Mouse (Mus musculus) midbrain, embryonic 11.5 days (tissue): ENCODE data around the gene Gsg1l2. TPM values are rescaled to one million over a fixed set of nuclear protein-coding genes. Genes with fewer than 3 reads are reported as not detected.

Experiments used
- ATAC-seq: fragments of 200-750 bp; cut with Nextera tagmentation; 2 replicates; pipeline ENCODE4 v1.8.0; 2017; ENCODE audit warnings: moderate TSS enrichment, moderate library complexity; ENCODE audit not compliant: low FRiP score
- DNase-seq: peaks from one replicate; pipeline ENCODE4 v3.0.0; 2015; ENCODE audit warnings: low spot score; ENCODE audit errors: missing footprints
- H3K27ac ChIP-seq: fragments of 300-500 bp; sonication (generic); 2 replicates; pipeline ENCODE4 v1.5.1; 2014; ENCODE audit warnings: low read depth, low read length
- H3K27me3 ChIP-seq: fragments of 300-500 bp; sonication (generic); 2 replicates; pipeline ENCODE4 v1.6.1; 2014; ENCODE audit warnings: mild to moderate bottlenecking, low read length, moderate library complexity, mixed read lengths; ENCODE audit not compliant: control insufficient read depth, insufficient read depth
- H3K36me3 ChIP-seq: fragments of 300-500 bp; sonication (generic); 2 replicates; pipeline ENCODE4 v1.6.1; 2014; ENCODE audit warnings: mild to moderate bottlenecking, low read length, moderate library complexity, mixed read lengths; ENCODE audit not compliant: control insufficient read depth, insufficient read depth
- H3K4me1 ChIP-seq: fragments of 300-500 bp; sonication (generic); 2 replicates; pipeline ENCODE4 v1.6.1; 2014; ENCODE audit warnings: low read length; ENCODE audit not compliant: control insufficient read depth, insufficient read depth
- H3K4me2 ChIP-seq: fragments of 300-500 bp; sonication (generic); 2 replicates; pipeline ENCODE4 v1.6.1; 2014; ENCODE audit warnings: mild to moderate bottlenecking, moderate library complexity
- H3K4me3 ChIP-seq: fragments of 300-500 bp; sonication (generic); 2 replicates; pipeline ENCODE4 v1.5.1; 2014; ENCODE audit warnings: low read depth, low read length
- H3K9ac ChIP-seq: fragments of 300-500 bp; sonication (generic); 2 replicates; pipeline ENCODE4 v1.6.1; 2014; ENCODE audit warnings: low read length
- H3K9me3 ChIP-seq: fragments of 300-500 bp; sonication (generic); 2 replicates; pipeline ENCODE4 v1.6.1; 2016; ENCODE audit warnings: low read length; ENCODE audit not compliant: control insufficient read depth
- WGBS: fragments of 180-500 bp; shearing (Covaris S2); extraction: QIAGEN DNeasy Blood & Tissue Kit; methylation state at CpG from one replicate; pipeline ENCODE4 v1.1.7; 2014; 5-methylcytosine and 5-hydroxymethylcytosine counted together
- polyA plus RNA-seq: library from polyadenylated mRNA; unstranded; fragments of >200 nt; fragmentation: Nextera tagmentation; extraction: Ambion mirVana; gene quantifications from 2 replicates; pipeline ENCODE4 v1.2.1, GENCODE M21; 2014

Gsg1l2 gene
- polyA plus RNA-seq: not detected in 2 replicates

DNA sequence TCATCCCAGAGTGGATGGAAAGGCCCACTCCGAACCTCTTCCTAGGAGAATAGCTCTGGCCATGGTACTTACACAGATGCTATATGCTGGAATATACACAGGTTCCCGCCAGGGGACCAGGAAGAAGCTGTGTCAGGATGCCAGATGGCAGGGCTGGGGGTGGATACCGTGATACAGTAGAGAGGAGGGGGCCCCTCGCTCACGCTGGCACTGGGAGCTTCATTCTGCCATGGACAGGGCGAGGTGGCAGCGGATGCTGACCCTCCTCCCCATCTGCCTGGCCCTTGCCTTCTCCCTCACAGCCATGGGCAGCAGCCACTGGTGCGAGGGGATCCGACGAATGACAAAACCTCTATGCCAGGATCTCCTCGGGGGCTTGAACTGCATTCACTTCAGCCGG, at the start of gene Gsg1l2:
Gsg1l2 (plus strand) TSS at position 230 of the 400 bp plus-strand sequence.
- no peak within 1 kb of the TSS for H3K9ac ChIP-seq
- H3K4me2 ChIP-seq: no peak within 1 kb of the TSS
- no peaks in the 10 kb centered on the region for H3K27me3 ChIP-seq
- no peaks in the 10 kb centered on the region for H3K9me3 ChIP-seq
- H3K36me3 ChIP-seq: no peaks in the 10 kb centered on the region
- H3K4me3 ChIP-seq: no peak within 1 kb of the TSS
- H3K27ac ChIP-seq: no peak within 1 kb of the TSS
- WGBS: 87% methylated on average over 12 of the region's 12 CpGs
- H3K4me1 ChIP-seq: no peaks in the 10 kb centered on the region
- ATAC-seq: no peak
- DNase-seq: no peak

DNA sequence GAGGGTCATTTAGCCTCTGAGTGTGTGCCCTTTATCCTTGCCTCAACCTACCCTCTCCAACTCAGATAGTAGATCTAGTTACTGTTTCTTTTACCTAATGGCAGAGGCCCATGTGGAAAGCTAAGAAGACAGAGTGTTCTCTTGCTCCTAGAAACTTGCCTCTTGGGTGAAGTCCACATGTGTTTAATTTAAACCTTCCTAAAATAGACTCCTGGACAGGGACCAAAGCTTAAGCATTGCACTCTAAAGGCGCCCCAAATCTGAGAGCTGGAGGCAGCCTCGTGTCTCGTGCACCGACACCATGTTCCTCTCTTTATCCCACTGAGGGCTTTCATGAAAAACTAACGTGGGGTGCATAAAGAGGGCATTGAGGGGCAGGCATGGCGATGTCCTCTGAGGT, 47.3 kb upstream of the Gsg1l2 start:
- no peak for ATAC-seq
- DNase-seq: no peak
- H3K9me3 ChIP-seq: no peaks in the 10 kb centered on the region
- H3K27ac ChIP-seq: no peak overlapping the region
- no peaks in the 10 kb centered on the region for H3K4me1 ChIP-seq
- 88% methylated on average over 6 of the region's 6 CpGs for WGBS
- no peaks in the 10 kb centered on the region for H3K27me3 ChIP-seq
- H3K36me3 ChIP-seq: no peaks in the 10 kb centered on the region
- no peak overlapping the region for H3K4me2 ChIP-seq
- no peak overlapping the region for H3K4me3 ChIP-seq
- no peak overlapping the region for H3K9ac ChIP-seq

DNA sequence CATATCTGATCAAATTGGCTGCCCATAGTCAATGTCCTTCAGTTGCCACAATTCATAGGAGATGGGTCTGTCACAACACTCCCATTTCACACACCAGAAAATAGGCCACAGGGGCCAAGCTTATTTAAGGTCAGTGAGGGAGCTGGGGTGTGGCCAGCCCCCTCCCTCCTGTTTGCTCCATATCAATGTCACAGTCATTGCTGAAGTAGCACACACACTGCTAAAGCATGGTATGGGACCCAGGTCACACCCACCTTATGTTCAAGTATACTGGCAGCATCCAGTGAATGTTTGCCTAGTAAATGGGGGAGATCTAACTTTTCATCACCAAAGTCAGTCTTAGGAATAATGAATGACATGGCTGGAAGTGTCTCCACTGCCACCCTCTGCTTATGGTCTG, 45.7 kb upstream of the Gsg1l2 start:
- ATAC-seq: no peak
- no peak for DNase-seq
- Histone ChIP-seq H3K27me3 (no peaks in the 10 kb centered on the region), H3K36me3 (no peaks in the 10 kb centered on the region), H3K4me1 (no peaks in the 10 kb centered on the region), H3K27ac (no peak overlapping the region), H3K9ac (no peak overlapping the region), H3K4me2 (no peak overlapping the region), H3K4me3 (no peak overlapping the region), H3K9me3 (no peaks in the 10 kb centered on the region)

DNA sequence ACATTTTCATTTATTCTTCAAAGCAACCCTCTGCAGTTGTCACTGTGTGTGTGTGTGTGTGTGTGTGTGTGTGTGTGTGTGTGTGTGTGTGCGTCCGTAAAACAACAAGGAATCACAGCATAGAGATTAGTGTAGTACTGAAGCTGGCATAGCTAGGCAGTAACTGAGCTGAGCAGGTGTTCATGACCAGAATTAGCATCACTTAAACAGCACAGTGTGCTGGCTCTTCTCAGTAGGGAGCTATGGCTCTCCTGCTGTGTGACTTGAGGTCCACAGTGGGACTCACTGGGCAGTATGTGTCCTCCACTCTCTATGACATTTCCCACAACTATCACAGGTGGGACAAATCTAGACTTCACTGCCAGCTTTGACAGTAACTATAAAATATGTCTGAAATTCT, 43.4 kb upstream of the Gsg1l2 start:
- WGBS: 92% methylated on average over 2 of the region's 2 CpGs
- H3K4me2 ChIP-seq: no peak overlapping the region
- H3K9me3 ChIP-seq: no peaks in the 10 kb centered on the region
- no peaks in the 10 kb centered on the region for H3K36me3 ChIP-seq
- H3K4me1 ChIP-seq: no peaks in the 10 kb centered on the region
- no peak for ATAC-seq
- H3K4me3 ChIP-seq: no peak overlapping the region
- no peaks in the 10 kb centered on the region for H3K27me3 ChIP-seq
- no peak overlapping the region for H3K27ac ChIP-seq
- H3K9ac ChIP-seq: no peak overlapping the region
- no peak for DNase-seq

DNA sequence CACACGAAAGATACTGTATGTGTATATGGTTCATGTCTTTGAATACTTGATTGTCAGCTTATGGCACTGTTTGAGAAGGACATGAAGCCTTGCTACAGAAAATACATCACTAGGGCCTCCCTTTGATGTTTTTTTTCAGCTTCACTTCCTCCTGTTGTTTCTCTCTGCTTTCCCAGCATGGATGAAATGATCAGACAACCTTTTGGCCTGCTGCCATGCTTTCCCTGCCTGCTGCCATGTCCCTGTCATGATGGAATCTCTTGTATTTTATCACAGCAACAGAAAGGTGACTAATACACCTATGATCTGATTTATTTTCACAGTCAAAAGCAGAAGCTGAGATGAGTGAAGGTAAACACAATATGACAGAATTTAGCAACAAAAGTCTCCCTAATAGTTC, 40.7 kb upstream of the Gsg1l2 start:
- DNase-seq: no peak
- Histone ChIP-seq H3K4me1 (no peaks in the 10 kb centered on the region), H3K9me3 (no peaks in the 10 kb centered on the region), H3K9ac (no peak overlapping the region), H3K36me3 (no peaks in the 10 kb centered on the region), H3K4me2 (no peak overlapping the region), H3K27me3 (no peaks in the 10 kb centered on the region), H3K4me3 (no peak overlapping the region), H3K27ac (no peak overlapping the region)
- ATAC-seq: no peak
- WGBS: 76% methylated on average over 1 of the region's 1 CpGs

DNA sequence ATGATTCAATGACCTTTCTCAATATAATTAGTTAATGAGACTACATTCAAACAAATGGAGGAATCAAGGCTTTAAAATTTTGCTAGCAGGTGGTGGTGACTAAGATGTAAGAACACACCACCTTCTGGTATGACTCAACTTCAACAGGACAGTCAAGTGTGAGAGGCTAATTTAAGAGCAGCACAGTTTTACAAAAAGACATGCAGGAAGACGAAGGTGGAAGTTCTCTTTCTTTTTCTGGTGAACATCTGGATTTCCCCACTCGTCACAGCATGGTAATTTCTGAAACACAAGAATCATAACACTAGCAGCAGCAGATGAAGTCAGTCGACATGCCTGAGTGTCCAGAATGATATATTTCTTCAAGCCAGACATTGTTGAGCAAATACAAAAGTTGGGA, 39.8 kb upstream of the Gsg1l2 start:
- ATAC-seq (no peak), DNase-seq (no peak)
- Histone ChIP-seq H3K36me3 (no peaks in the 10 kb centered on the region), H3K4me1 (no peaks in the 10 kb centered on the region), H3K27ac (no peak overlapping the region), H3K27me3 (no peaks in the 10 kb centered on the region), H3K9me3 (no peaks in the 10 kb centered on the region), H3K4me3 (no peak overlapping the region), H3K4me2 (no peak overlapping the region), H3K9ac (no peak overlapping the region)
- 78% methylated on average over 3 of the region's 3 CpGs for WGBS

DNA sequence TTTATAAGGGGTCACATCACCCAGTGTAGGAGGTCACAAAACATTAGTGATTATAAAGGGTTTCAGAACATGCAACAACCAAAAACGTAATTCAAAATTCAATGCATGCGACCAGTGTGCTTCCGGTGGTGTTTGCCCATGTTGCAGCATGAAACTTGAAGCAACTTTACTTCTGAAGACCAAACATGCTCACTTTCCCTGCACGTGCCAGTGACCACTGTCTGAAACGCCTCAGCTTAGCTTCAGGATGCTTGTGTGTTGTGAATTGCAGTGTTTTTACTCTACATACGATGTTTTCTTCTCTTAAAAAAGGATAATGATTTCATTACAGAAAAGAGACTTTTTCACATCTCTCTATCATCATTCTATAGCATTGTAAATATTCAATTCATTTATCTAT, 36.1 kb upstream of the Gsg1l2 start:
- no peak overlapping the region for H3K4me2 ChIP-seq
- no peak overlapping the region for H3K4me3 ChIP-seq
- 87% methylated on average over 6 of the region's 6 CpGs for WGBS

DNA sequence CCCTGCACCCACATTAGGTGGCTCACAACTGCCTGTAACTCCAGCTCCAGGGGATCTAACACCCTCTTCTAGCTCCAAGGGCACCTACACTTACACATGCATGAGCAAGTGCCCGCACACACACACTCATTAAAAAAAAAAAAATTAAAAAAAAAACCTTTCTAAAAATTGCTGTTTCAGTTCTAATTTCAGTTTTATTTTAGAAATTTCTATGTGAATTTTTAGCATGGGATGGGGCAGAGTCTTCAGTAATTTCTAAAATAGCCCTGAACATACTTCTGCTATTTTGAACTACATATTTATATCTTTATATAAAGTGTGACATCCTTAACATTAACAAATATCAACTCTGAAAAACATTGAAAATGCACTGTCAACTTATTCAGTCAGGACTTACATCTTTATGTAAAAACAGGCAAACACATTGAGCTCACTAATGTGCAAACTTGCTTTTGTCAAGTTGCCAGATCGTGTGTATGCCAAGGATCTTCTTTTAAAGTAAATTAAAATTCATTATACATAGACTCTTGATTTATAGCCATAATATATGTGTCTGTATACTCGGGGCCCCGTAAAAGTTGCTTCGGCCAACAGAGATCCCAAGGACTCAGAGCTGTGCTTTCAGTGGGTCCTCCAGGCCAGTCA, 35.4 kb upstream of the Gsg1l2 start:
- H3K36me3 ChIP-seq: no peaks in the 10 kb centered on the region
- no peaks in the 10 kb centered on the region for H3K27me3 ChIP-seq
- ATAC-seq: no peak
- no peak for DNase-seq
- 93% methylated on average over 5 of the region's 5 CpGs for WGBS
- no peak overlapping the region for H3K27ac ChIP-seq
- no peak overlapping the region for H3K9ac ChIP-seq
- no peak overlapping the region for H3K4me2 ChIP-seq
- no peak overlapping the region for H3K4me3 ChIP-seq
- H3K9me3 ChIP-seq: no peaks in the 10 kb centered on the region
- no peaks in the 10 kb centered on the region for H3K4me1 ChIP-seq

More for the DNA sequence above, 36.1 kb upstream of the Gsg1l2 start:
- H3K4me1 ChIP-seq: no peaks in the 10 kb centered on the region
- ATAC-seq (no peak), DNase-seq (no peak)
- no peaks in the 10 kb centered on the region for H3K27me3 ChIP-seq
- H3K27ac ChIP-seq: no peak overlapping the region
- no peaks in the 10 kb centered on the region for H3K9me3 ChIP-seq
- no peak overlapping the region for H3K9ac ChIP-seq
- H3K36me3 ChIP-seq: no peaks in the 10 kb centered on the region

DNA sequence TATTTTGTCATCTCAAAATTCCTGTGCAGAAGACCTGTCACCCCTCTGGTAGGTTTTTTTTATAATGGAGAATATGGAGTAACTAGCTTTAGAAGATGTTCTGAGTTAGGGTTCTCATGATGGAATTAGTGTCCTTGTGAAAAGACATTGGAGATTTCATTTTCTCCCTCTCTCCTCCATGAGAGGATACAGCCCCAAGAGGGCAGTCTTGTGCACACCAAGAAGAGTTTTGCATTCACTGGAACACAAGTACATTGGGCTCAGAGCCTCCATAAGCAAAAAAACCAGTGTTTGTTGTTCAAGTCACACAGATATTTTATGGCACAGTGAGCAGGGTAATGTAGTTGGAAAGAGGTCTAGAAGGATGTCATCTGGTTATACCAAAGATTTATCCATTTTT, 32.8 kb upstream of the Gsg1l2 start:
- H3K4me1 ChIP-seq: no peaks in the 10 kb centered on the region
- no peak overlapping the region for H3K4me2 ChIP-seq
- no peak overlapping the region for H3K27ac ChIP-seq
- no peak overlapping the region for H3K9ac ChIP-seq
- no peaks in the 10 kb centered on the region for H3K9me3 ChIP-seq
- H3K36me3 ChIP-seq: no peaks in the 10 kb centered on the region
- DNase-seq (no peak), ATAC-seq (no peak)
- H3K27me3 ChIP-seq: no peaks in the 10 kb centered on the region
- H3K4me3 ChIP-seq: no peak overlapping the region
